Mouse (Mus musculus): ENCODE results near the gene Lcn12.

Lcn12 gene

GRCm38 (mm10) chr2:25460135-25460534 lies 33.6 kb downstream of the Lcn12 start:
- no peak for DNase-seq (ENCODE audit: low read depth)

- no peak for DNase-seq (ENCODE audit: low read depth)
Observed at GRCm38 (mm10) chr2:25458911-25459310, 34.8 kb downstream of the Lcn12 start.

- DNase-seq (ENCODE audit: low read depth) = no peak
Observed at GRCm38 (mm10) chr2:25457022-25457896, 36.5 kb downstream of the Lcn12 start.

GRCm38 (mm10) chr2:25456205-25456953 lies 37.3 kb downstream of the Lcn12 start, which contains the start of gene Clic3:
TSS of gene Clic3 (plus strand) at chr2:25456838.
- no peak for DNase-seq (ENCODE audit: low read depth)

- no peak for DNase-seq (ENCODE audit: low read depth)
Observed at GRCm38 (mm10) chr2:25452951-25453350, 40.8 kb downstream of the Lcn12 start.

- no peak for DNase-seq (ENCODE audit: low read depth)
Observed at GRCm38 (mm10) chr2:25450853-25451647, 42.7 kb downstream of the Lcn12 start.

- no peak for DNase-seq (ENCODE audit: low read depth)
Observed at GRCm38 (mm10) chr2:25442682-25443081, 51.0 kb downstream of the Lcn12 start.

GRCm38 (mm10) chr2:25441067-25441466 lies 52.6 kb downstream of the Lcn12 start:
- DNase-seq (ENCODE audit: low read depth) = no peak
